Mouse (Mus musculus): ENCODE results near the gene Trp53rkb. TPM values are rescaled to one million over a fixed set of nuclear protein-coding genes. Genes with fewer than 3 reads are reported as not detected.

Trp53rkb gene
- polyA plus RNA-seq, 1 experiment from 2014 or later = 13.2 TPM

Other genes starting within 250 kb of the Trp53rkb start
- 45.3 and 47.8 TPM in 2 replicates for gene Prex1, start 78.7 kb upstream of the Trp53rkb start, polyA plus RNA-seq (2016; fragmentation: Nextera tagmentation; extraction: Ambion mirVana)
- 5.4 and 5.7 TPM in 2 replicates for gene Arfgef2, start 13.1 kb downstream of the Trp53rkb start, polyA plus RNA-seq (2016; fragmentation: Nextera tagmentation; extraction: Ambion mirVana)
- gene Cse1l, start 113.5 kb downstream of the Trp53rkb start, polyA plus RNA-seq (2016; fragmentation: Nextera tagmentation; extraction: Ambion mirVana) = 128 and 134 TPM in 2 replicates
- gene Stau1, start 203.8 kb downstream of the Trp53rkb start, polyA plus RNA-seq (2016; fragmentation: Nextera tagmentation; extraction: Ambion mirVana) = 118 TPM in 2 replicates
- 43.8 and 44.5 TPM in 2 replicates for gene Ddx27, start 222.7 kb downstream of the Trp53rkb start, polyA plus RNA-seq (2016; fragmentation: Nextera tagmentation; extraction: Ambion mirVana)

Measured in neural tube, embryonic 12.5 days (tissue).